Mouse (Mus musculus) liver, embryonic 14.5 days (tissue): ENCODE measurements at regions not wholly inside any gene's neighbourhood (a gene's known extent, or its start where the extent isn't known, plus 50 kb on each side); places are given as distances from the start of the nearest gene placed in this dataset.

ENCODE experiments used
- ATAC-seq: fragments of 200-750 bp; cut with Nextera tagmentation; 2 replicates; pipeline ENCODE4 v1.8.0; 2017; ENCODE audit warnings: moderate number of reproducible peaks, mild to moderate bottlenecking, moderate library complexity; ENCODE audit not compliant: insufficient read depth
- DNase-seq, 3 experiments: peaks; one replicate each; pipeline ENCODE4 v3.0.0-alpha.2; 2012 to 2013; ENCODE audit warnings: low read depth in 3 of 3, low spot score in 3 of 3
- H3K27ac ChIP-seq: fragments of 300-500 bp; sonication (generic); 2 replicates; pipeline ENCODE4 v1.5.1; 2014; ENCODE audit warnings: moderate library complexity, mild to moderate bottlenecking, control low read depth, inconsistent platforms
- H3K27me3 ChIP-seq: fragments of 300-500 bp; sonication (generic); 2 replicates; pipeline ENCODE4 v1.6.1; 2014; ENCODE audit warnings: mild to moderate bottlenecking, low read length, moderate library complexity; ENCODE audit not compliant: control insufficient read depth, insufficient read depth
- H3K36me3 ChIP-seq: fragments of 300-500 bp; sonication (generic); replicated peaks from 2 replicates; pipeline ENCODE4 v1.6.1; 2014; ENCODE audit warnings: low read depth; ENCODE audit not compliant: control insufficient read depth, insufficient read depth
- H3K4me1 ChIP-seq, 2 experiments: fragments of 200-500 bp in 1 of 2; fragments of 300-500 bp in 1 of 2; sonication (generic) in 1 of 2; replicated peaks; 2 replicates each; pipeline ENCODE4 v1.6.1; 2012 to 2014; ENCODE audit warnings: antibody characterized with exemption in 1 of 2, inconsistent platforms in 1 of 2, low read length in 1 of 2; ENCODE audit not compliant: control insufficient read depth in 2 of 2, insufficient read depth in 2 of 2
- H3K4me2 ChIP-seq: fragments of 300-500 bp; sonication (generic); 2 replicates; pipeline ENCODE4 v1.6.1; 2014; ENCODE audit warnings: low read depth, mild to moderate bottlenecking, control low read depth, moderate library complexity
- H3K4me3 ChIP-seq, 2 experiments: fragments of 200-500 bp in 1 of 2; fragments of 300-500 bp in 1 of 2; sonication (generic) in 1 of 2; 2 replicates each; pipeline ENCODE4 v1.5.1; 2012 to 2014; ENCODE audit warnings: low read depth in 2 of 2, low read length in 2 of 2, mild to moderate bottlenecking in 2 of 2, control low read depth in 1 of 2, inconsistent platforms in 1 of 2, moderate library complexity in 1 of 2; ENCODE audit not compliant: insufficient read depth in 1 of 2
- H3K9ac ChIP-seq: fragments of 300-500 bp; sonication (generic); replicated peaks from 2 replicates; pipeline ENCODE4 v1.6.1; 2014; ENCODE audit warnings: mild to moderate bottlenecking, control low read depth, moderate library complexity
- H3K9me3 ChIP-seq: fragments of 300-500 bp; sonication (generic); 2 replicates; pipeline ENCODE4 v1.6.1; 2016; ENCODE audit warnings: low read length, mixed read lengths; ENCODE audit not compliant: control insufficient read depth
- CTCF ChIP-seq: IDR thresholded peaks from 2 replicates; pipeline ENCODE4 v1.5.1; 2016; ENCODE audit warnings: antibody characterized with exemption, low read depth, control low read depth
- EP300 ChIP-seq: IDR thresholded peaks from 2 replicates; pipeline ENCODE4 v1.6.1; 2016; ENCODE audit warnings: antibody characterized with exemption, low read depth
- WGBS: fragments of 180-500 bp; shearing (Covaris S2); extraction: QIAGEN DNeasy Blood & Tissue Kit; methylation state at CpG from one replicate; pipeline ENCODE4 v1.1.7; 2014; ENCODE audit not compliant: insufficient replicate concordance; 5-methylcytosine and 5-hydroxymethylcytosine counted together

GRCm38 (mm10) chr4:119057826-119058225 is 50.7 kb upstream of the Slc2a1 start:
- DNase-seq, result no peak
- Histone ChIP-seq H3K4me3 (no peak overlapping the region), H3K9ac (no peak overlapping the region), H3K27me3 (peaks cover 6% of the 10 kb centered on the region), H3K4me1 (peaks cover 24 to 27% of the 10 kb centered on the region in 2 experiments), H3K9me3 (no peaks in the 10 kb centered on the region), H3K4me2 (no peak overlapping the region), H3K36me3 (no peaks in the 10 kb centered on the region), H3K27ac (no peak overlapping the region)
- TF ChIP-seq CTCF, result no peak
- TF ChIP-seq EP300, result no peak
- 52% methylated on average over 1 of the region's 1 CpGs for WGBS
- no peak for ATAC-seq
